Mouse (Mus musculus) fibroblast of lung, adult 2 months (primary cell): ENCODE data around the gene Mef2b.

ENCODE experiments used
- DNase-seq: peaks from one replicate; pipeline ENCODE4 v3.0.0-alpha.2; 2011; ENCODE audit warnings: low read depth

Mef2b gene

GRCm38 (mm10) chr8:70139026-70139857 is at the start of gene Mef2b, which contains the start of the genes Rfxank and Borcs8:
Mef2b (plus strand) TSS chr8:70139711.
Rfxank (minus strand) TSS chr8:70139154.
Borcs8 (plus strand) TSS chr8:70139499.
- peak; percentile 100 for DNase-seq

- DNase-seq: no peak
These were observed 46.7 kb upstream of the Mef2b start for GRCm38 (mm10) chr8:70092786-70093185.

GRCm38 (mm10) chr8:70099276-70099675 is 40.2 kb upstream of the Mef2b start:
- no peak for DNase-seq

- DNase-seq: no peak
These were observed 39.3 kb upstream of the Mef2b start for GRCm38 (mm10) chr8:70100241-70100640.

GRCm38 (mm10) chr8:70104506-70104905 is 35.0 kb upstream of the Mef2b start:
- DNase-seq: no peak

GRCm38 (mm10) chr8:70104922-70105321 is 34.6 kb upstream of the Mef2b start:
- no peak for DNase-seq

GRCm38 (mm10) chr8:70110451-70110850 is 29.1 kb upstream of the Mef2b start:
- DNase-seq: no peak

GRCm38 (mm10) chr8:70111192-70111795 is 28.2 kb upstream of the Mef2b start:
- no peak for DNase-seq

GRCm38 (mm10) chr8:70112401-70113016 is 27.0 kb upstream of the Mef2b start:
- no peak for DNase-seq

- DNase-seq: no peak
These were observed 25.0 kb upstream of the Mef2b start for GRCm38 (mm10) chr8:70114488-70114887.

GRCm38 (mm10) chr8:70114892-70115291 is 24.6 kb upstream of the Mef2b start:
- DNase-seq: no peak

- no peak for DNase-seq
These were observed 21.9 kb upstream of the Mef2b start for GRCm38 (mm10) chr8:70117611-70118010.

- DNase-seq: no peak
These were observed 20.5 kb upstream of the Mef2b start for GRCm38 (mm10) chr8:70118726-70119700.

- no peak for DNase-seq
These were observed 18.8 kb upstream of the Mef2b start, which contains the start of gene Ncan for GRCm38 (mm10) chr8:70120667-70121066. Ncan (minus strand) TSS chr8:70120873.

- no peak for DNase-seq
These were observed 16.6 kb upstream of the Mef2b start for GRCm38 (mm10) chr8:70122863-70123262.

GRCm38 (mm10) chr8:70124992-70125391 is 14.5 kb upstream of the Mef2b start:
- no peak for DNase-seq

GRCm38 (mm10) chr8:70128435-70128834 is 11.1 kb upstream of the Mef2b start:
- DNase-seq: no peak

GRCm38 (mm10) chr8:70129309-70129952 is 10.1 kb upstream of the Mef2b start:
- peak; percentile 88 for DNase-seq

- no peak for DNase-seq
These were observed 9.4 kb upstream of the Mef2b start for GRCm38 (mm10) chr8:70130066-70130465.

- DNase-seq: peak; percentile 65
These were observed 8.2 kb upstream of the Mef2b start, which contains the start of gene Nr2c2ap for GRCm38 (mm10) chr8:70131166-70131883. Nr2c2ap (plus strand) TSS chr8:70131333.
